Mouse (Mus musculus): ENCODE measurements around the gene Acadm. TPM values are rescaled to one million over a fixed set of nuclear protein-coding genes. Genes with fewer than 3 reads are reported as not detected.
A peak's percentile ranks its signal among the peaks of the same experiment; 100 is the strongest.

Acadm gene
- total RNA-seq (2021) = 10 to 100 TPM; 39.9 to 46.3 TPM

- intact Hi-C loops (cut with DNase I) = loop anchor here (2.0 kb wide), 1 partner anchor 32 kb away; the partner anchor contains the start of gene Rabggtb
- DNase-seq (ENCODE audit: low spot score in 2 of 2) = peak; percentile 89 to 93
These were observed at the start of gene Acadm for GRCm38 (mm10) chr3:153944335-153944990. Gene Acadm, minus strand, starts transcription at chr3:153944632.

DNA sequence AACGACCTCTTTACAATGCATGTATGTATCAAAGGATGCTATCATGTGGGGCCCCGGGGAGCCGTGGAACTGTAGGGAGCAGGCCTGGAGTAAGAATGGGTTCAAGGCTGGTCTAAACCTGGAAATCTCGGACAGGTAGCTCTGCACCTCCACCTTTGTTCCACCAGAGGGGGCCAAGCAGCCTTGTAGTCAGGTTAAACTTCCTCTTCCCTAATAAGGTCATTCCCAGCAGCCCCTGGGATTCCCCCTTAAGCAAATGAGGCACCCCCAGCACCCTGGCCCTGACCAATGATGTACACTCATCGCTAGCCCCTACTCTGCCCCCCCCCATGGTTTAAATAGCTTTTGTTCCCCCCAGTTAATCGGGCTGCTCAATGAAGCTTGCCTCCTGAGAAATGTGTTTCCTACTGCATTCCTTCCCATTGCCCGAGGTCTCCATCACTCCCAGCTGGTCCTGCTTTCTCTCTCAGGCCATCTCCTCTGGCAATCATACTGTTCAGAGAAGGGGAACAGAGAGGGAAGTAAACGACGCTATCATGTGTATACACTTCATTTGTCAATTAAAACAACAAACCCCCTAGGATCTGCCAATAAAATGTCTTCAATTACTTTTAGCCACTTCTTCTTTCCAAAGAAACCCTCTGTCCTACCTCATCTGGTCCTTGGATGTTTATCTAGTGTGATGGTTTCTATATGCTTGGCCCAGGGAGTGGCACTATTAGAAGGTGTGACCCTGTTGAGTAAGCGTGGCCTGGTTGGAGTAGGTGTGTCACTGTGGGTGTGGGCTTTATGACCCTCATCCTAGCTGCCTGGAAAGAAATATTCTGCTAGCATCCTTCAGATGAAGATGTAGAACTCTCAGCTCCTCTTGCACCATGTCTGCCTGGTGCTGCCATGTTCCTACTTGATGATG lies 40.3 kb upstream of the Acadm start:
- intact Hi-C loops (cut with DNase I) = loop anchor here (2.0 kb wide), 1 partner anchor 242 kb away; no protein-coding TSS in a partner anchor
- peak; percentile 23 to 40 for DNase-seq (ENCODE audit: low spot score in 2 of 2)

- no peak for DNase-seq (ENCODE audit: low spot score in 2 of 2)
- intact Hi-C loops (cut with DNase I) = no loop called here
These were observed 36.2 kb upstream of the Acadm start for GRCm38 (mm10) chr3:153980611-153981010.

DNA sequence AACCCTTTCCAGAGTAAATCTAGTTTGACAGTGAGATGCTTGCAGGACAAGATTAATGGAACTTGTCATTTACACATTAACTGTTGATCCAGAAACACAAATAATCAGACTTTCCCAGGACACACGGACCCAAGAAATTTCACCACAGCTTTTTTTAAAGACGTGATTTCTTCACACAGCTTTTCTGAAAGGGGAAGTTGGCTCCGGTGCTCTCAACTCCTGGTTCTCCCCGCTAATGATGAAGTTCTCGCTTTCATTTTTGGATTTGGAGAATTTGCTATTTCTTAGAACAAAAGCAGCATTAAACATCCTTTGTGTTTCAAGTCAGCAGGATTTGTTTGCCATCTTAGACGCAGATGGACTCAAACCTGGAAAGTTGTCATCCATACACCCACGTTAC lies 31.4 kb upstream of the Acadm start:
- DNase-seq (ENCODE audit: low spot score in 2 of 2) = no peak
- intact Hi-C loops (cut with DNase I) = no loop called here

DNA sequence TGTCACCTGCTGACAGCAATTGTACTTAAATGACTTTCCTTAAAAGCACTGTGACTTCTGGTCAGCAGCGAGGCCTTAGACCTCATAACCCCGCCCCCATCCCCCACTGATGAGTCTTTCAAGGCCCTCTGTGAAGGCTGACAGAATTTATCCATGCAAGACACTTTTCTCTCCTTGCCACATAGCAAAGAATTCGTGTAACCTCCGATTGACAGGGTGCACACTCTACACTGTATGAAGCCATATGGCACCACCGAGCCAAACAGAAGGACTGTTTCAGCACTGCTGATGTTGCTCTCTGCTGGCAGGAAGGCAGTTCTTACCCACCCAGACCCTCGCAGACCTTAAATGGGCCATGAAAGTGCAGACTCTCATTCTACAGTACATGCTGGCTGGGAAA lies 30.6 kb upstream of the Acadm start:
- no peak for DNase-seq (ENCODE audit: low spot score in 2 of 2)
- intact Hi-C loops (cut with DNase I) = no loop called here

- peak; percentile 11 to 20 for DNase-seq (ENCODE audit: low spot score in 2 of 2)
These were observed 29.7 kb upstream of the Acadm start for GRCm38 (mm10) chr3:153973949-153974760.

DNA sequence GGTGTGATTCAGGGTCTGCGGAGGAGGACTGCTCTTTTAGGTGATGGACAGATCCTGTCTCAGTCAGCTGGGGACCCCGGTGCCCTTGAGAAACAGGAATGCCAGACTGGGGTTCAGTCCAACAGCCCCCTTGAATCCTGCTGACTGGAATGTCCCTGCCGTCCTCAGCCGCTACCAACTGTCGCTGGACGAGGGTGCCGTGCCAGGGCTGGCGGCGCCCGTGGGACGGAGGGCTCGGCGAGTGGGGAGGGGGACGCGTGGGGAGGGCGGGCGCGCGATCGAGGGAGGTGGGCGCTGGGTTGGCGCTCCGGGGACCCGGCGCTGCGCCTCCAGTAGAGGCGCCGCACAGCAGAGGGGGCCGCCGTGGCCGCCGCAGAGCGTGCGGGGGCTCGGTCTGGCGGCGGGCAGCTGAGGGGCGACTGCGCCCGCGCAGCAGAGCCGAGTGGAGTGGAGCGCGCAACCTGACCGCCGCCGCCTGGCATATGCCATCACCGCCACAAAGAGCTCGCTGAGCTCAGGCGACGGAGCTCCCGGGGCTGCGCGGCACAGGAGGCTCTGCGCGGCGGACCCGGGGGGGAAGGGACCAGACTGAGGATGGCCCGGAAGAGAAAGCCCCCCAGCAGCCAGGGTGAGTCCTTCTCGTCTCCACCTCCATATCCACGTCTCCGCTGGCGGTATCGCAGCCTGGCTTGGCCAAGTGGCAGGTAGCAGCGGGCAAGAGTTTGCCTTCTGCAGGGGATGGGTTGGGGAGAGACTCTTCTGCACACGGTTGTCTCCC lies 28.9 kb upstream of the Acadm start, which contains the start of gene Slc44a5:
Gene Slc44a5 (plus strand): TSS at position 266 of the 778 bp plus-strand sequence.
- intact Hi-C loops (cut with DNase I) = no loop called here
- DNase-seq (ENCODE audit: low spot score in 2 of 2) = peak; percentile 63 to 68

More at GRCm38 (mm10) chr3:153973949-153974760, 29.7 kb upstream of the Acadm start:
- intact Hi-C loops (cut with DNase I) = no loop called here

- intact Hi-C loops (cut with DNase I) = no loop called here
- no peak for DNase-seq (ENCODE audit: low spot score in 2 of 2)
These were observed 25.0 kb upstream of the Acadm start for GRCm38 (mm10) chr3:153969451-153969850.

DNA sequence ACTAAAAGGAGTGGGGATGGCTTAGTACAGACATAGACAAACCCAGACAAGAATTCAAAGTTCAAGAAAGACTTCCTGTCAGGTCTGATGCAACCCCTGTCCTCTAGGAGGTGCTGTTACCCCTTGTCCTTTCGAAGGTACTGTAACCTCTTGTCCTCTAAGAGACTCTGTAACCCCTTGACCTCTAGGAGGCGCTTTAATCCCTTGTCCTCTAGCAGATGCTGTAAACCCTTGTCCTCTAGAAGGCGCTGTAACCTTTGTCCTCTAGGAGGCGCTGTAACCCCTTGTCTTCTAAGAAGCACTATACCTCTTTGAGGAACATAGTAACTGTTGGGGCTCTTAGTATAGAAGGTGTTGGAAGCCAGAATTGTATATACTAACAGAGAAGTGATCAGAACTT lies 24.1 kb upstream of the Acadm start:
- peak; percentile 23 to 43 for DNase-seq (ENCODE audit: low spot score in 2 of 2)
- intact Hi-C loops (cut with DNase I) = no loop called here

DNA sequence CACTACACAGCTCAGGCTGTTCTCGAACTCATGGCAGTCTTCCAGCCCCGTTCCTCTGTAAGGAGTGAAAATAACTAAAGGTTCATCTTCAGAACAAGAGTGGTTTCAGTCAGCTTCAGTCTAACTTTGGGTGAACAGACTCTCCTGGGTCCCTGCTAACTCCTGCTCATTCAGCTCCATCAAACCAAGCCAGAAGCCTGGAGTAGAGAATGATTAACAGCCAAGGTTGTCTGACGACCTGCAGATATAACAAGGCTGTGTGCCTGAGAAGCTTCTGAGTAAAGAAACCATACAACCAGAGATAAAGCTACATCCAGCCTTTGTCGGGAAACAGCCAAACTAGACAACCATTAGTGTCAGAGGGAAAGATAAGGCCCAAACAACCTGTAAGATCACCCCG lies 23.0 kb upstream of the Acadm start:
- no peak for DNase-seq (ENCODE audit: low spot score in 2 of 2)

GRCm38 (mm10) chr3:153961632-153962389 lies 17.4 kb upstream of the Acadm start:
- DNase-seq (ENCODE audit: low spot score in 2 of 2) = no peak
- intact Hi-C loops (cut with DNase I) = loop anchor here (5.0 kb wide), 1 partner anchor 610 kb away; no protein-coding TSS in a partner anchor

More for the DNA sequence above, 23.0 kb upstream of the Acadm start:
- intact Hi-C loops (cut with DNase I) = no loop called here

- intact Hi-C loops (cut with DNase I) = loop anchor here (5.0 kb wide), 1 partner anchor 611 kb away; no protein-coding TSS in a partner anchor
- DNase-seq (ENCODE audit: low spot score in 2 of 2) = no peak
These were observed 16.5 kb upstream of the Acadm start for GRCm38 (mm10) chr3:153960884-153961283.

DNA sequence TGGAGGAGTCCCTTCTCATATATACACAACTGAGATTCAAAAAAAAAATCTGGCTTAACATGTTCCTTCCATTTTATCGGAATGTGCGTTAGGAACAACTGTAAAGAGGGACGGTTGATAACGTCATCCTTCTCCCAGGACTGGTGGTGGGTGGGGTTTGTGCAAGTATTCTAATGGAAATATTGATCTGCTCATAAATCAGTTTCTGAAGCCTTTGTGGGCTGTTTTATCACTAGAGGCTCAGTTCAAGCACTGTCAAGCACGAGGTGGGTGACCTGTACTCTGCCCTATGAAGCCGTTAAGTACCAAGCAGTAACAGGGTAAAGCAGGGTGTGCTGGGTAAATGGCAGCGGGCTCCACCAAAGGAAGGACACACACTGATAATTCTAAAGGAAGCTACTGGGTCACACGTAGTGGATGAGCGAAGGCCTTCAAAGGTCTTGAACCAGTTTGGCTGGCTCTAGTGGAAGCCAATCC lies 15.3 kb upstream of the Acadm start:
- intact Hi-C loops (cut with DNase I) = loop anchor here (1.0 to 5.0 kb wide), 2 partner anchors 267 to 613 kb away; no protein-coding TSS in a partner anchor
- DNase-seq (ENCODE audit: low spot score in 2 of 2) = no peak

DNA sequence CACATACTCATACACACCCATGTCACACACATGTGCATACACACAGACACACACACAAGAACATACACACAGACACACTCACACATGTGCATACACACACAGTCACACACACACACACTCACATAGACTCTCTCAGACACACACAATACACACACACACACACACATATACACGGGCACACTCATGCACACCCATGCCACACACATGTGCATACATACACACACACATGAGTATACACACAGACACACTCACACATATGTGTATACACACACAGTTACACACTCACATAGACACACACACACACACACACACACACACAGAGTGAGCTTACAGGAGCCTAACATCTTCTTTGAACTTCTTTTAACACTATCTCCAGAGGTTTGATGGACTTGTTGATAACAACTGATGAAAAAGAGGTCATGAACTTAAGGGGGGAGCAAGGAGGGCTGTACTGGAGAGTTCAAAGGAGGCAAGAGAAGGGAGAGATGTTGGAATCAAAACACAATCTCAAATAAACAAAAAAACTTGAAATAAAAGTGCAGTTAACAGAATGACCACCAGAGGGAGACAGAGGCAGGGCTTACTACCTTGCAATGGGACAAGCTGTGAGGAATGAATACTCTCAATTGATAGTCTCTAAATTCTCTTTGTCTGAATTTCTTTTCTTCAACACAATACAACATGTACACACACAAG lies 14.8 kb upstream of the Acadm start:
- peak in 1 of 2 experiments; percentile 58 for DNase-seq (ENCODE audit: low spot score in 2 of 2)
- intact Hi-C loops (cut with DNase I) = loop anchor here (1.0 kb wide), 1 partner anchor 267 kb away; no protein-coding TSS in a partner anchor

- intact Hi-C loops (cut with DNase I) = no loop called here
These were observed 13.5 kb upstream of the Acadm start for GRCm38 (mm10) chr3:153957916-153958315.

DNA sequence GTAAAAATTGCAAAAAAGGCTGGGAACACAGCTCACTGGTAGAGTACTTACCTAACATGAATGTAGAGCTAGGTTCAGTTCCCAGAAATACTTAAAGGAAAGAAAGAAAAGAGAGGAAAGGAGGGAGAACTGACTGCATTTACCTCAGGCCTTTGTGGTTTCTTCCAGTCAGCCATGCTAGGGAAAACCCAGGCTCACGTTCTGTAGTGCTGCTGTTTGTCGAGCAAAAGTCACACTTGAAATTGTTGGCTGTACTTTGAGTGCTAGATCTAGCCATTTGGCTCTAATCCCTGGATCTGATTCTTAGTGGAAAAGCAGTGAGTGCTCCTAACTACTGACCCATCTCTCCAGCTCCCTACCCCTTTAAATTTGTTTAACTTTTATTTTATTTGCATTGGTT lies 3.7 kb upstream of the Acadm start:
- DNase-seq (ENCODE audit: low spot score in 2 of 2) = no peak
- intact Hi-C loops (cut with DNase I) = no loop called here

More at GRCm38 (mm10) chr3:153957916-153958315, 13.5 kb upstream of the Acadm start:
- no peak for DNase-seq (ENCODE audit: low spot score in 2 of 2)

DNA sequence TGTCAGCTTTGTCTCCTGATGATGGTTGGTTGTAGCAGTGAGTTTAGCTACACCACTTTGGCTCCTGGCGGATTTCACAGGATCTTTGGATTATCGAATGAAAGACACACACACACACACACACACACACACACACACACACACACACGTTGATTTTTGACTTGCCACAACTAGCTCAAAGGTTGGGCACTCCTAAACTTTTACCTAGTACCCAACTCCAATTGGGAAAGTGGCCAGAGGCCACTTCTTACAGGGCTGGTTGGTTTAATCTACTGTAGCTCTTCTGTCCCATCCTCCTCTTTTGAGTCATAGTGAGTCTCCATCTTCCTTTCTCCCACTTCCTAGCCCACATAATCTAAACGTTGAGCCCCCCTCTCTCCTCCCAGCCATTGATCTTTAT lies 2.8 kb upstream of the Acadm start:
- no peak for DNase-seq (ENCODE audit: low spot score in 2 of 2)
- intact Hi-C loops (cut with DNase I) = no loop called here
